Comparison of ENCODE assay signal across 8 mouse cellular contexts in genomic region chr17:84185011-84185411, GRCm38 (mm10). TPM values are rescaled to one million over a fixed set of nuclear protein-coding genes. Genes with fewer than 3 reads are reported as not detected.
DNase-seq lines count a peak whose midpoint lies in the region; ATAC-seq lines count a peak whose summit lies in the region.

No protein-coding gene starts in this region.

- no peaks in the 10 kb centered on the region for H3K9me3 ChIP-seq in heart, embryonic 15.5 days (replicated peaks)
- H3K9me3 ChIP-seq in limb, embryonic 10.5 days (replicated peaks) = no peaks in the 10 kb centered on the region
- H3K9me3 ChIP-seq in midbrain, embryonic 13.5 days = no peaks in the 10 kb centered on the region

- no peaks in the 10 kb centered on the region for H3K36me3 ChIP-seq in heart, embryonic 15.5 days
- H3K36me3 ChIP-seq in limb, embryonic 10.5 days = peaks cover 26% of the 10 kb centered on the region
- no peaks in the 10 kb centered on the region for H3K36me3 ChIP-seq in midbrain, embryonic 13.5 days

- peaks cover 63% of the 10 kb centered on the region for H3K4me1 ChIP-seq in heart, embryonic 15.5 days (replicated peaks)
- H3K4me1 ChIP-seq in limb, embryonic 10.5 days = peaks cover 61% of the 10 kb centered on the region
- peaks cover 47% of the 10 kb centered on the region for H3K4me1 ChIP-seq in midbrain, embryonic 13.5 days (replicated peaks)

- no peaks in the 10 kb centered on the region for H3K27me3 ChIP-seq in heart, embryonic 15.5 days
- no peaks in the 10 kb centered on the region for H3K27me3 ChIP-seq in limb, embryonic 10.5 days (ENCODE audit: low read depth, poor library complexity, severe bottlenecking)
- H3K27me3 ChIP-seq in midbrain, embryonic 13.5 days = peaks cover 9% of the 10 kb centered on the region

- peak overlapping the region; percentile 87 for H3K9ac ChIP-seq in heart, embryonic 15.5 days
- H3K9ac ChIP-seq in midbrain, embryonic 13.5 days (replicated peaks) = peak overlapping the region; percentile 79

- no peak for ATAC-seq in heart, embryonic 15.5 days (replicated peaks; ENCODE audit: insufficient number of reproducible peaks, insufficient read depth, low FRiP score, low read depth)
- no peak for ATAC-seq in midbrain, embryonic 13.5 days
- ATAC-seq in megakaryocyte-erythroid progenitor cell, adult 5-6 weeks (replicated peaks; ENCODE audit: low FRiP score, low TSS enrichment, poor library complexity, severe bottlenecking) = no peak

- WGBS in heart, embryonic 15.5 days = 4% methylated on average over 7 of the region's 7 CpGs
- 2% methylated on average over 7 of the region's 7 CpGs for WGBS in limb, embryonic 10.5 days
- 4% methylated on average over 7 of the region's 7 CpGs for WGBS in midbrain, embryonic 13.5 days

- peak overlapping the region; percentile 95 for H3K27ac ChIP-seq in heart, embryonic 15.5 days
- peak overlapping the region; percentile 93 for H3K27ac ChIP-seq in limb, embryonic 10.5 days
- H3K27ac ChIP-seq in midbrain, embryonic 13.5 days = peak overlapping the region; percentile 1; the same call in 1 of the 2 replicates

- peak overlapping the region; percentile 87 for H3K4me2 ChIP-seq in heart, embryonic 15.5 days
- peak overlapping the region; percentile 72 for H3K4me2 ChIP-seq in midbrain, embryonic 13.5 days (replicated peaks)

- peak; percentile 10 for DNase-seq in gastrocnemius, postnatal 25 days
- DNase-seq in gastrocnemius, adult 18-20 months (ENCODE audit: low spot score) = no peak
- peak; percentile 82 for DNase-seq in adipocyte (ENCODE audit: low spot score)
- no peak for DNase-seq in limb, embryonic 10.5 days (ENCODE audit: low spot score)
- DNase-seq in right cerebral cortex, postnatal 14 days = no peak

- H3K4me3 ChIP-seq in heart, embryonic 15.5 days = peak overlapping the region; percentile 84
- peak overlapping the region; percentile 64 for H3K4me3 ChIP-seq in limb, embryonic 10.5 days
- H3K4me3 ChIP-seq in midbrain, embryonic 13.5 days (replicated peaks) = peak overlapping the region; percentile 59

RNA-seq across cellular contexts. Expression of gene Zfp36l2, which starts 2.7 kb away (rescaled TPM):
- total RNA-seq in gastrocnemius, postnatal 25 days (2021) = 10 to 100 TPM; 10.1 to 14.9 TPM
- total RNA-seq in gastrocnemius, adult 18-20 months (2021) = 10 to 100 TPM in 1 of 2 experiments, 1 to 10 TPM in 1; 7.4 to 10.8 TPM
- polyA plus RNA-seq in heart, embryonic 15.5 days (2015; fragmentation: Nextera tagmentation; extraction: Ambion mirVana) = 6.6 and 8.7 TPM in 2 replicates
- 13.4 and 14.2 TPM in 2 replicates for polyA plus RNA-seq in limb, embryonic 10.5 days (2016; fragmentation: Nextera tagmentation; extraction: Ambion mirVana)
- 3.6 and 4.4 TPM in 2 replicates for polyA plus RNA-seq in midbrain, embryonic 13.5 days (2015; fragmentation: Nextera tagmentation; extraction: Ambion mirVana)
- total RNA-seq in megakaryocyte-erythroid progenitor cell, adult 5-6 weeks (2014; fragmentation: Nextera tagmentation) = 136 and 142 TPM in 2 replicates
- 97.7 and 143 TPM in 2 replicates for total RNA-seq in megakaryocyte-erythroid progenitor cell, adult 5-6 weeks (2017)

Comparison
In these comparisons a context has a peak if more than half of its experiments do, and no peak if none do; other contexts are left out.
1. DNase-seq: peak in gastrocnemius, postnatal 25 days (single experiment) and adipocyte (single experiment); none in gastrocnemius, adult 18-20 months (single experiment), limb, embryonic 10.5 days (single experiment) and right cerebral cortex, postnatal 14 days (single experiment).
2. H3K27ac ChIP-seq: peak in every context shown above with its lines; median percentile 95 in heart, embryonic 15.5 days; 93 in limb, embryonic 10.5 days; 1 in midbrain, embryonic 13.5 days.
3. RNA of gene Zfp36l2, which starts 2.7 kb away (total RNA-seq): 97.7 to 143 TPM in megakaryocyte-erythroid progenitor cell, adult 5-6 weeks; 10.1 to 14.9 TPM in gastrocnemius, postnatal 25 days and 7.4 to 10.8 TPM in gastrocnemius, adult 18-20 months; every median in the first group is over 4 times any median in the second.
4. Peak in every context shown above with its lines, with median percentiles within 50 percentile points of each other: H3K4me3 ChIP-seq.